Mouse (Mus musculus) gastrocnemius, postnatal 4 days (tissue): ENCODE measurements around the gene Rel. TPM values are rescaled to one million over a fixed set of nuclear protein-coding genes. Genes with fewer than 3 reads are reported as not detected.

Experiments used
- total RNA-seq, 2 experiments: library from RNA; stranded (reverse); gene quantifications; 2 replicates each; pipeline ENCODE4 v1.2.3; 2021

Gene Rel
- total RNA-seq, 2 experiments from 2014 or later = 5.1 to 5.6 TPM

Other genes starting within 250 kb of the Rel start
- under 1 TPM in 1 of 2 experiments, not detected in 1; 0.39 TPM for gene 1700093K21Rik, start 249.8 kb downstream of the Rel start, total RNA-seq
- gene 0610010F05Rik, start 137.3 kb downstream of the Rel start, total RNA-seq = 10 to 100 TPM; 11.4 to 14.9 TPM
- 10 to 100 TPM; 13.3 to 15.9 TPM for gene Pus10, start 105.3 kb downstream of the Rel start, total RNA-seq
- 10 to 100 TPM; 23.9 to 25.2 TPM for gene Pex13, start 105.0 kb downstream of the Rel start, total RNA-seq
- gene Papolg, start 124.3 kb upstream of the Rel start, total RNA-seq = 1 to 10 TPM; 7.0 to 7.5 TPM